Mouse (Mus musculus) CH12.LX (cell line): ENCODE results near the gene Cfap161.

ENCODE experiments used
- CTCF ChIP-seq, 2 experiments: IDR thresholded peaks in 1 of 2; conservative IDR thresholded peaks in 1 of 2; 2 replicates each; pipeline ENCODE4 v1.5.1; 2011 to 2012; ENCODE audit warnings: low read depth in 2 of 2, low read length in 2 of 2, improper control_type of control experiment in 1 of 2, inconsistent platforms in 1 of 2, mild to moderate bottlenecking in 1 of 2, moderate library complexity in 1 of 2
- E2F4 ChIP-seq: IDR thresholded peaks from 2 replicates; pipeline ENCODE4 v1.6.1; 2011; ENCODE audit warnings: low read depth, low read length, improper control_type of control experiment; ENCODE audit not compliant: insufficient replicate concordance
- HCFC1 ChIP-seq: IDR thresholded peaks from 2 replicates; pipeline ENCODE4 v1.6.1; 2012; ENCODE audit warnings: low read depth, mild to moderate bottlenecking, inconsistent platforms, low read length, improper control_type of control experiment
- JUN ChIP-seq: IDR thresholded peaks from 2 replicates; pipeline ENCODE4 v1.6.1; 2011; ENCODE audit warnings: low read depth, mild to moderate bottlenecking, low read length, improper control_type of control experiment, moderate library complexity; ENCODE audit not compliant: insufficient read depth
- JUND ChIP-seq: conservative IDR thresholded peaks from 2 replicates; pipeline ENCODE4 v1.6.1; 2011; ENCODE audit warnings: low read depth, low read length, improper control_type of control experiment
- KAT2A ChIP-seq: IDR thresholded peaks from 2 replicates; pipeline ENCODE4 v1.6.1; 2012; ENCODE audit warnings: low read length, improper control_type of control experiment, inconsistent platforms; ENCODE audit not compliant: insufficient replicate concordance
- MAX ChIP-seq: IDR thresholded peaks from 2 replicates; pipeline ENCODE4 v1.6.1; 2011; ENCODE audit warnings: low read length, improper control_type of control experiment
- PAX5 ChIP-seq: IDR thresholded peaks from 2 replicates; pipeline ENCODE4 v1.6.1; 2012; ENCODE audit warnings: low read length, inconsistent platforms, mixed read lengths
- POLR2A ChIP-seq: IDR thresholded peaks from 2 replicates; pipeline ENCODE4 v1.6.1; 2011; ENCODE audit warnings: low read depth, mild to moderate bottlenecking, improper control_type of control experiment, low read length
- POLR2AphosphoS2 ChIP-seq: IDR thresholded peaks from 2 replicates; pipeline ENCODE4 v1.6.1; 2011; ENCODE audit warnings: low read depth, low read length, improper control_type of control experiment
- RCOR1 ChIP-seq: conservative IDR thresholded peaks from 2 replicates; pipeline ENCODE4 v1.6.1; 2012; ENCODE audit warnings: low read depth, mild to moderate bottlenecking, inconsistent platforms, low read length, improper control_type of control experiment
- TBP ChIP-seq: conservative IDR thresholded peaks from 2 replicates; pipeline ENCODE4 v1.6.1; 2011; ENCODE audit warnings: low read depth, low read length, improper control_type of control experiment
- ZNF384 ChIP-seq: IDR thresholded peaks from 2 replicates; pipeline ENCODE4 v1.6.1; 2012; ENCODE audit warnings: low read depth, low read length, improper control_type of control experiment, inconsistent platforms

GRCm38 (mm10) chr7:83840076-83840475 is 45.4 kb upstream of the Cfap161 start:
- no peak for TF ChIP-seq KAT2A
- no peak for TF ChIP-seq MAX
- no peak for TF ChIP-seq POLR2A
- no peak for TF ChIP-seq CTCF (conservative IDR thresholded peaks at IDR 0.05 in 1 of 2, IDR thresholded peaks at IDR 0.05 in 1 of 2; ENCODE audit: low read depth in 2 of 2, low read length in 2 of 2)
- no peak for TF ChIP-seq TBP
- no peak for TF ChIP-seq RCOR1
- TF ChIP-seq JUND, result no peak
- TF ChIP-seq HCFC1, result no peak
- no peak for TF ChIP-seq POLR2AphosphoS2
- TF ChIP-seq JUN, result no peak
- no peak for TF ChIP-seq ZNF384
- no peak for TF ChIP-seq E2F4
- no peak for TF ChIP-seq PAX5
